Mouse (Mus musculus) lung, postnatal 0 days (tissue): ENCODE results near the gene Nek7.

Experiments
- CTCF ChIP-seq: IDR thresholded peaks from 2 replicates; pipeline ENCODE4 v1.5.1; 2016; ENCODE audit warnings: antibody characterized with exemption, mild to moderate bottlenecking
- EP300 ChIP-seq: IDR thresholded peaks from 2 replicates; pipeline ENCODE4 v1.6.1; 2016; ENCODE audit warnings: antibody characterized with exemption, mild to moderate bottlenecking, control low read depth

GRCm38 (mm10) chr1:138623870-138624269 is 3.9 kb upstream of the Nek7 start:
- TF ChIP-seq CTCF (no peak), EP300 (no peak)
